Mouse (Mus musculus) hematopoietic stem cell, adult 5-6 weeks (primary cell): ENCODE measurements around the gene Gtpbp6. TPM values are rescaled to one million over a fixed set of nuclear protein-coding genes. Genes with fewer than 3 reads are reported as not detected.

Experiments used
- total RNA-seq: library from RNA; stranded (forward); fragments of 172-1452, 232-1000 nt; gene quantifications from 2 replicates; pipeline ENCODE4 v1.2.3, GENCODE M21; 2017

Gene Gtpbp6
- total RNA-seq, 1 experiment from 2014 or later: 21.9 TPM

Other genes with a start within 250 kb of the Gtpbp6 start
- gene Gm15446, start 184.8 kb downstream of the Gtpbp6 start, total RNA-seq: 115 and 132 TPM in 2 replicates
- 70.3 and 91.0 TPM in 2 replicates for gene Zfp932, start 111.7 kb downstream of the Gtpbp6 start, total RNA-seq
- 1.3 and 4.3 TPM in 2 replicates for gene Gm17655, start 35.7 kb downstream of the Gtpbp6 start, total RNA-seq
- gene Gm35315, start 13.8 kb downstream of the Gtpbp6 start, total RNA-seq: 1.5 and 4.4 TPM in 2 replicates
- 0.38 and 0.45 TPM in 2 replicates for gene Plcxd1, start 8.2 kb downstream of the Gtpbp6 start, total RNA-seq
- 12.0 and 16.3 TPM in 2 replicates for gene Zfp605, start 1.9 kb upstream of the Gtpbp6 start, total RNA-seq
- gene Chfr, start 27.6 kb upstream of the Gtpbp6 start, total RNA-seq: 30.0 and 55.1 TPM in 2 replicates
- 19.9 and 21.5 TPM in 2 replicates for gene Golga3, start 68.5 kb upstream of the Gtpbp6 start, total RNA-seq
- 62.4 and 93.2 TPM in 2 replicates for gene Ankle2, start 122.8 kb upstream of the Gtpbp6 start, total RNA-seq
- gene Pgam5, start 161.7 kb upstream of the Gtpbp6 start, total RNA-seq: 39.7 and 42.5 TPM in 2 replicates
- gene Pxmp2, start 178.0 kb upstream of the Gtpbp6 start, total RNA-seq: 1.9 and 13.2 TPM in 2 replicates
- 44.5 and 54.7 TPM in 2 replicates for gene Pole, start 178.1 kb upstream of the Gtpbp6 start, total RNA-seq
- gene P2rx2, start 235.0 kb upstream of the Gtpbp6 start, total RNA-seq: 0.65 TPM in 1 of 2 replicates, not detected in the other
- not detected in 2 replicates for gene Lrcol1, start 236.5 kb upstream of the Gtpbp6 start, total RNA-seq